In genomic region chr10:60108321-60109111, GRCm38 (mm10) we compare ENCODE assay signal across 10 mouse cellular contexts. TPM values are rescaled to one million over a fixed set of nuclear protein-coding genes. Genes with fewer than 3 reads are reported as not detected.
A peak's percentile ranks its signal among the peaks of the same experiment; 100 is the strongest.
DNase-seq lines count a peak whose midpoint lies in the region; ATAC-seq lines count a peak whose summit lies in the region.
"Had no signal": no experiment of that assay in that cellular context is flagged by ENCODE, and none has a peak within 500 bp of the region (broad histone marks: within the 10 kb centered on the region; RNA-seq: fewer than 3 reads in every experiment).

No protein-coding gene starts in this region.

- 0 out of 2 replicates have a peak overlapping the region, but pooled peaks have one; percentile 63 for H3K4me3 ChIP-seq in embryonic facial prominence, embryonic 13.5 days
- peak overlapping the region; percentile 66 for H3K4me3 ChIP-seq in midbrain, embryonic 12.5 days
- H3K4me3 ChIP-seq: liver, embryonic 13.5 days had no signal

- 48% methylated on average over 17 of the region's 17 CpGs for WGBS in embryonic facial prominence, embryonic 13.5 days
- whole genome bisulfite sequencing in midbrain, embryonic 12.5 days = 36% methylated on average over 16 of the region's 17 CpGs

- peaks cover 16% of the 10 kb centered on the region for H3K4me1 ChIP-seq in embryonic facial prominence, embryonic 13.5 days
- H3K4me1 ChIP-seq in midbrain, embryonic 12.5 days = peaks cover 32% of the 10 kb centered on the region

- ATAC-seq in frontal cortex, adult (ENCODE audit: low TSS enrichment) = peak; percentile 22; the same call in 1 of the 2 replicates
- no peak for ATAC-seq in embryonic facial prominence, embryonic 13.5 days (ENCODE audit: insufficient number of reproducible peaks, insufficient read depth, low FRiP score, low TSS enrichment, low read depth)
- ATAC-seq in midbrain, embryonic 12.5 days (ENCODE audit: low FRiP score, low read depth) = no peak

- H3K4me2 ChIP-seq in embryonic facial prominence, embryonic 13.5 days = 0 out of 2 replicates have a peak overlapping the region, but pooled peaks have one; percentile 98
- peak overlapping the region; percentile 93 for H3K4me2 ChIP-seq in midbrain, embryonic 12.5 days (replicated peaks)

- no peak overlapping the region for H3K27ac ChIP-seq in embryonic facial prominence, embryonic 13.5 days
- no peak overlapping the region for H3K27ac ChIP-seq in midbrain, embryonic 12.5 days (replicated peaks)
- H3K27ac ChIP-seq: heart, adult 2 months; liver, embryonic 13.5 days had no signal

- 0 out of 2 replicates have a peak overlapping the region, but pooled peaks have one; percentile 32 for H3K9ac ChIP-seq in embryonic facial prominence, embryonic 13.5 days
- H3K9ac ChIP-seq in midbrain, embryonic 12.5 days (replicated peaks) = no peak overlapping the region
- H3K9ac ChIP-seq: liver, embryonic 13.5 days had no signal

- no peaks in the 10 kb centered on the region for H3K9me3 ChIP-seq in embryonic facial prominence, embryonic 13.5 days
- H3K9me3 ChIP-seq in midbrain, embryonic 12.5 days = no peaks in the 10 kb centered on the region
- H3K9me3 ChIP-seq: liver, embryonic 13.5 days had no signal

- DNase-seq in frontal cortex, postnatal 10 days (ENCODE audit: low spot score in 2 of 2) = no peak
- peak; percentile 71 for DNase-seq in cerebellum, adult 11 months
- no peak for DNase-seq in gastrocnemius, postnatal 25 days
- DNase-seq in Muller cell, postnatal 12 days (ENCODE audit: inconsistent ontology term) = no peak
- no peak for DNase-seq in right cerebral cortex, postnatal 36 days (ENCODE audit: low spot score in 2 of 2)
- DNase-seq: heart, adult 2 months; liver, embryonic 13.5 days had no signal

- H3K36me3 ChIP-seq in embryonic facial prominence, embryonic 13.5 days = no peaks in the 10 kb centered on the region
- no peaks in the 10 kb centered on the region for H3K36me3 ChIP-seq in midbrain, embryonic 12.5 days
- H3K36me3 ChIP-seq: liver, embryonic 13.5 days had no signal

- H3K27me3 ChIP-seq in embryonic facial prominence, embryonic 13.5 days = peaks cover 72% of the 10 kb centered on the region
- H3K27me3 ChIP-seq in midbrain, embryonic 12.5 days = peaks cover 62% of the 10 kb centered on the region

RNA-seq across cellular contexts. Expression of gene Spock2, which starts 2.5 kb away (rescaled TPM):
- 7.2 and 7.3 TPM in 2 replicates for polyA plus RNA-seq in embryonic facial prominence, embryonic 13.5 days (2015; fragmentation: Nextera tagmentation; extraction: Ambion mirVana)
- polyA plus RNA-seq in midbrain, embryonic 12.5 days (2016; fragmentation: Nextera tagmentation; extraction: Ambion mirVana) = 23.8 and 25.7 TPM in 2 replicates
- 1 to 10 TPM; 4.7 to 5.7 TPM for total RNA-seq in gastrocnemius, postnatal 25 days (2021)
